Mouse (Mus musculus) induced T-regulatory cell, adult 2 months (primary cell): Measurements from ENCODE around the gene Cma2.
"Not testable (repeated sequence)": the region's sequence is repeated elsewhere in the genome, so short reads cannot be mapped to it uniquely, and the experiment has no call there.

ENCODE experiments used
- DNase-seq: peaks from one replicate; pipeline ENCODE4 v3.0.0-alpha.2; 2012; ENCODE audit warnings: low read depth

The Cma2 gene

GRCm38 (mm10) chr14:55950346-55951030 lies at the start of gene Cma2:
TSS of gene Cma2 (plus strand) at chr14:55950980.
- DNase-seq: no peak

GRCm38 (mm10) chr14:55905518-55905917 lies 45.3 kb upstream of the Cma2 start:
- DNase-seq: peak; percentile 55

- DNase-seq: peak; percentile 69
Measured at GRCm38 (mm10) chr14:55913406-55913805, 37.4 kb upstream of the Cma2 start.

- DNase-seq: peak; percentile 94
Measured at GRCm38 (mm10) chr14:55918240-55919082, 32.3 kb upstream of the Cma2 start.

GRCm38 (mm10) chr14:55922475-55923232 lies 28.1 kb upstream of the Cma2 start:
- DNase-seq: no peak

- no peak for DNase-seq
Measured at GRCm38 (mm10) chr14:55926847-55927246, 23.9 kb upstream of the Cma2 start.

- DNase-seq: no peak
Measured at GRCm38 (mm10) chr14:55929263-55929997, 21.4 kb upstream of the Cma2 start.

GRCm38 (mm10) chr14:55933586-55933985 lies 17.2 kb upstream of the Cma2 start:
- no peak for DNase-seq

GRCm38 (mm10) chr14:55940070-55940800 lies 10.5 kb upstream of the Cma2 start:
- DNase-seq: no peak

GRCm38 (mm10) chr14:55943601-55944000 lies 7.2 kb upstream of the Cma2 start:
- no peak for DNase-seq

GRCm38 (mm10) chr14:55944575-55944974 lies 6.2 kb upstream of the Cma2 start, which contains the start of gene Cma1:
TSS of gene Cma1 (minus strand) at chr14:55944675.
- no peak for DNase-seq

GRCm38 (mm10) chr14:55946269-55946969 lies 4.4 kb upstream of the Cma2 start:
- peak; percentile 20 for DNase-seq

- DNase-seq: no peak
Measured at GRCm38 (mm10) chr14:55963263-55963662, 12.5 kb downstream of the Cma2 start.

GRCm38 (mm10) chr14:55963900-55964299 lies 13.1 kb downstream of the Cma2 start:
- DNase-seq: peak; percentile 17

GRCm38 (mm10) chr14:55987464-55987863 lies 36.7 kb downstream of the Cma2 start:
- not testable (repeated sequence) for DNase-seq

GRCm38 (mm10) chr14:56013147-56013546 lies 62.4 kb downstream of the Cma2 start:
- DNase-seq: no peak

- no peak for DNase-seq
Measured at GRCm38 (mm10) chr14:56013924-56014323, 63.1 kb downstream of the Cma2 start.

GRCm38 (mm10) chr14:56017671-56018070 lies 66.9 kb downstream of the Cma2 start, which contains the start of gene Mcpt1:
TSS of gene Mcpt1 (plus strand) at chr14:56017971.
- DNase-seq: not testable (repeated sequence)

- no peak for DNase-seq
Measured at GRCm38 (mm10) chr14:56019446-56019845, 68.7 kb downstream of the Cma2 start.

GRCm38 (mm10) chr14:56021305-56021704 lies 70.5 kb downstream of the Cma2 start:
- not testable (repeated sequence) for DNase-seq
